Mouse (Mus musculus): ENCODE results near the gene Oxsr1.

DNA sequence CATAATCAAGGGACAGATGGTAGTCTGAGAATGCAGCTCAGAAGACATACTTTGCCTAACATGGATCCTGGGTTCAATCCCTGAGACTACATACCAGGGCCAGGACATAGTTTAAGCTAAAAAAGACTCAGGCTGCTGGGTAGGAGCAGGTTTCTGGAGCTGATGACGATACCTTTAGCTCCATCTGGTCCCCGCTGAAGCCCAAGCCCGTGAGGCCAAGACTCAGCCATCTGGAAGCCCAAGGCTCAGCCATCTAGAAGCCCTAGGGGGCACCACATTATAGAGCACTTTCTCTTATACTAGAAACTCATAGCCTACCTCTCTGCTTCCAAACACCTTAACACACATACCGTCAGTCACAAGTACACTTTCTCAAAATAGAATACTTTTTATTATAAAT, 13.3 kb upstream of the Oxsr1 start:
- no peak for TF ChIP-seq CTCF (IDR thresholded peaks at IDR 0.05; ENCODE audit: control insufficient read depth, insufficient read depth, insufficient replicate concordance, low read depth, low read length)
- TF ChIP-seq POLR2A (IDR thresholded peaks at IDR 0.05; ENCODE audit: control insufficient read depth, low read depth, low read length), result no peak

Data from testis, adult 2 months (tissue).